Mouse (Mus musculus): ENCODE data around the gene Bptf. TPM values are rescaled to one million over a fixed set of nuclear protein-coding genes. Genes with fewer than 3 reads are reported as not detected.
"Not testable (repeated sequence)": the region's sequence is repeated elsewhere in the genome, so short reads cannot be mapped to it uniquely, and the experiment has no call there.

The Bptf gene
- polyA plus RNA-seq, 1 experiment from 2014 or later, result 28.9 TPM

DNA sequence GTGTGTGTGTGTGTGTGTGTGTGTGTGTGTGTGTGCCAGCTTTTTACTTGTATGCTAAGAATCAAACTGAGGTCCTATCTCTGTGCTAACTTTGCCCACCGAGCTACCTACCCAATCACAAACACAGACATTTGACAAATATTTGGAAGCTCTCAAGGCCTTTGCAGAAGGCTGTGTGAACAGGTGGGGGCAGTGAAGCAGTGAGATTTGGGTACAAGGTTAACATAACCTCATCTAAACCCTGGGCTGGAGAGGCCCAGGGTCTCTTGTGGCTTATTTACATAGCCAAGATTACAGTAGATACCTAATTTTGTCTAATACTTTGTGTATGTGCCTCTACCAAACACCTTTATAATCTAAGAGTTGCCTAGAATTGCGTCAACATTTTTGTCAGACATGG, 10.5 kb upstream of the Bptf start:
- H3K9me3 ChIP-seq (replicated peaks; ENCODE audit: control insufficient read depth, low read length, poor library complexity, severe bottlenecking), result no peaks in the 10 kb centered on the region
- H3K4me2 ChIP-seq (ENCODE audit: low read length), result no peak overlapping the region
- H3K4me3 ChIP-seq (ENCODE audit: low read depth, low read length), result no peak overlapping the region
- WGBS, result 90% methylated on average over 2 of the region's 2 CpGs
- no peaks in the 10 kb centered on the region for H3K36me3 ChIP-seq (ENCODE audit: control insufficient read depth, insufficient read depth, low read length)
- H3K27ac ChIP-seq (ENCODE audit: low read length), result no peak overlapping the region
- H3K27me3 ChIP-seq (ENCODE audit: control insufficient read depth, insufficient read depth, low read depth, low read length), result no peaks in the 10 kb centered on the region
- no peak for ATAC-seq
- no peak overlapping the region for H3K9ac ChIP-seq (ENCODE audit: low read depth, low read length)
- H3K4me1 ChIP-seq (ENCODE audit: control insufficient read depth, insufficient read depth, low read length), result no peaks in the 10 kb centered on the region

DNA sequence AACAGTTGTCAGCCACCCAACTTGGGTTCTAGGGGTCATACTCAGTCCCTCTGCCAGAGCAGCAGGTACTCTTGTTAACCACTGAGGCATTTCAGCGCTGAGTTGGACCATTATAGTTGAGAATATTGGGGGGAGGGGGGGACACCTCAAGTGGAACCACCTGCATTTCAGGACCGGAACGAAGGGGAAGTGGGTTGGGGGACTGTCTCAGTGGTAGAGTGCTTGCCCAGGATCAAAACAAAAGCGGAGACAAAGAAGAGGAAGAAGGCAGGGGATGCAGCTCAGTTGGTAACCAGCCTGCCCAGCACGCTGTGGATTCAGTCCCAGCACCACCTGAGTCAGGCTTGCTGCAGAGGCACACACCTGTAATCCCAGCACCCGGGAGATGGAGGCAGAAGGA, 8.8 kb upstream of the Bptf start:
- no peak for ATAC-seq
- H3K36me3 ChIP-seq (ENCODE audit: control insufficient read depth, insufficient read depth, low read length), result no peaks in the 10 kb centered on the region
- WGBS, result 22% methylated on average over 6 of the region's 6 CpGs

DNA sequence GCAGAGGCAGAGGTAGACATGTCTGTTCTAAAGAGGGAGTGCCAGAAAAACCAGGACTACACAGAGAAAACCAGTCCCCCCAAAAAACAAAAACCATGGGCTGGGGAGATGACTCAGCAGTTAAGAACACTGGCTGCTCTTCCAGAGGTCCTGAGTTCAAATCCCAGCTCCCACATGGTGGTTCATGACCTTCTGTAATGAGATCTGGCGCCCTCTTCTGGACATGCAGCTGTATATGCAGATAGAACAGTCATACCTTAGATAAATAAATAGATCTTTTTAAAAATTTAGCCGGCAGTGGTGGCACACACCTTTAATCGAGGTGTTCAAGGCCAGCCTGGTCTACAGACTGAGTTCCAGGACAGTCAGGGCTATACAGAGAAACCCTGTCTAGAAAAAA, 6.7 kb upstream of the Bptf start:
- H3K4me1 ChIP-seq (ENCODE audit: control insufficient read depth, insufficient read depth, low read length), result no peaks in the 10 kb centered on the region
- no peak overlapping the region for H3K4me2 ChIP-seq (ENCODE audit: low read length)
- H3K9ac ChIP-seq (ENCODE audit: low read depth, low read length), result no peak overlapping the region
- 84% methylated on average over 3 of the region's 3 CpGs for WGBS
- no peaks in the 10 kb centered on the region for H3K36me3 ChIP-seq (ENCODE audit: control insufficient read depth, insufficient read depth, low read length)
- no peaks in the 10 kb centered on the region for H3K27me3 ChIP-seq (ENCODE audit: control insufficient read depth, insufficient read depth, low read depth, low read length)
- ATAC-seq, result no peak
- no peaks in the 10 kb centered on the region for H3K9me3 ChIP-seq (replicated peaks; ENCODE audit: control insufficient read depth, low read length, poor library complexity, severe bottlenecking)
- no peak overlapping the region for H3K4me3 ChIP-seq (ENCODE audit: low read depth, low read length)
- no peak overlapping the region for H3K27ac ChIP-seq (ENCODE audit: low read length)

More for the DNA sequence above, 8.8 kb upstream of the Bptf start:
- no peak overlapping the region for H3K27ac ChIP-seq (ENCODE audit: low read length)
- no peaks in the 10 kb centered on the region for H3K4me1 ChIP-seq (ENCODE audit: control insufficient read depth, insufficient read depth, low read length)
- no peak overlapping the region for H3K4me2 ChIP-seq (ENCODE audit: low read length)
- H3K9me3 ChIP-seq (replicated peaks; ENCODE audit: control insufficient read depth, low read length, poor library complexity, severe bottlenecking), result no peaks in the 10 kb centered on the region
- H3K9ac ChIP-seq (ENCODE audit: low read depth, low read length), result no peak overlapping the region
- H3K4me3 ChIP-seq (ENCODE audit: low read depth, low read length), result no peak overlapping the region
- H3K27me3 ChIP-seq (ENCODE audit: control insufficient read depth, insufficient read depth, low read depth, low read length), result no peaks in the 10 kb centered on the region

- WGBS, result 95% methylated on average over 6 of the region's 6 CpGs
- Histone ChIP-seq H3K4me3 (ENCODE audit: low read depth, low read length) (no peak overlapping the region), H3K36me3 (ENCODE audit: control insufficient read depth, insufficient read depth, low read length) (no peaks in the 10 kb centered on the region), H3K9me3 (replicated peaks; ENCODE audit: control insufficient read depth, low read length, poor library complexity, severe bottlenecking) (no peaks in the 10 kb centered on the region), H3K9ac (ENCODE audit: low read depth, low read length) (no peak overlapping the region), H3K27me3 (ENCODE audit: control insufficient read depth, insufficient read depth, low read depth, low read length) (no peaks in the 10 kb centered on the region), H3K27ac (ENCODE audit: low read length) (no peak overlapping the region), H3K4me1 (ENCODE audit: control insufficient read depth, insufficient read depth, low read length) (peaks cover 2% of the 10 kb centered on the region), H3K4me2 (ENCODE audit: low read length) (no peak overlapping the region)
- ATAC-seq, result no peak
These were observed 5.7 kb upstream of the Bptf start for GRCm38 (mm10) chr11:107137593-107137992.

GRCm38 (mm10) chr11:107136458-107136857, 4.5 kb upstream of the Bptf start:
- ATAC-seq, result not testable (repeated sequence)

GRCm38 (mm10) chr11:107135741-107136140, 3.8 kb upstream of the Bptf start:
- Histone ChIP-seq H3K36me3 (ENCODE audit: control insufficient read depth, insufficient read depth, low read length) (no peaks in the 10 kb centered on the region), H3K27ac (ENCODE audit: low read length) (no peak overlapping the region), H3K4me1 (ENCODE audit: control insufficient read depth, insufficient read depth, low read length) (peaks cover 6% of the 10 kb centered on the region), H3K9ac (ENCODE audit: low read depth, low read length) (no peak overlapping the region), H3K27me3 (ENCODE audit: control insufficient read depth, insufficient read depth, low read depth, low read length) (no peaks in the 10 kb centered on the region), H3K4me3 (ENCODE audit: low read depth, low read length) (no peak overlapping the region), H3K4me2 (ENCODE audit: low read length) (no peak overlapping the region), H3K9me3 (replicated peaks; ENCODE audit: control insufficient read depth, low read length, poor library complexity, severe bottlenecking) (no peaks in the 10 kb centered on the region)
- ATAC-seq, result no peak
- WGBS, result 63% methylated on average over 3 of the region's 3 CpGs

More at GRCm38 (mm10) chr11:107136458-107136857, 4.5 kb upstream of the Bptf start:
- not testable (repeated sequence) for H3K36me3 ChIP-seq (ENCODE audit: control insufficient read depth, insufficient read depth, low read length); H3K4me1 ChIP-seq (ENCODE audit: control insufficient read depth, insufficient read depth, low read length); H3K4me2 ChIP-seq (ENCODE audit: low read length); H3K9ac ChIP-seq (ENCODE audit: low read depth, low read length); H3K27ac ChIP-seq (ENCODE audit: low read length); H3K27me3 ChIP-seq (ENCODE audit: control insufficient read depth, insufficient read depth, low read depth, low read length); H3K9me3 ChIP-seq (replicated peaks; ENCODE audit: control insufficient read depth, low read length, poor library complexity, severe bottlenecking); H3K4me3 ChIP-seq (ENCODE audit: low read depth, low read length)
- WGBS, result 96% methylated on average over 10 of the region's 10 CpGs

- Histone ChIP-seq H3K4me2 (ENCODE audit: low read length) (peak overlapping the region; percentile 92), H3K36me3 (ENCODE audit: control insufficient read depth, insufficient read depth, low read length) (no peaks in the 10 kb centered on the region), H3K4me1 (ENCODE audit: control insufficient read depth, insufficient read depth, low read length) (peaks cover 23% of the 10 kb centered on the region), H3K27ac (ENCODE audit: low read length) (peak overlapping the region; percentile 98), H3K9ac (ENCODE audit: low read depth, low read length) (peak overlapping the region; percentile 98), H3K9me3 (replicated peaks; ENCODE audit: control insufficient read depth, low read length, poor library complexity, severe bottlenecking) (no peaks in the 10 kb centered on the region), H3K27me3 (ENCODE audit: control insufficient read depth, insufficient read depth, low read depth, low read length) (no peaks in the 10 kb centered on the region), H3K4me3 (ENCODE audit: low read depth, low read length) (peak overlapping the region; percentile 92)
- ATAC-seq, result peak; percentile 63
- WGBS, result 0% methylated on average over 16 of the region's 16 CpGs
These were observed 499 bp upstream of the Bptf start for GRCm38 (mm10) chr11:107132426-107132825.

DNA sequence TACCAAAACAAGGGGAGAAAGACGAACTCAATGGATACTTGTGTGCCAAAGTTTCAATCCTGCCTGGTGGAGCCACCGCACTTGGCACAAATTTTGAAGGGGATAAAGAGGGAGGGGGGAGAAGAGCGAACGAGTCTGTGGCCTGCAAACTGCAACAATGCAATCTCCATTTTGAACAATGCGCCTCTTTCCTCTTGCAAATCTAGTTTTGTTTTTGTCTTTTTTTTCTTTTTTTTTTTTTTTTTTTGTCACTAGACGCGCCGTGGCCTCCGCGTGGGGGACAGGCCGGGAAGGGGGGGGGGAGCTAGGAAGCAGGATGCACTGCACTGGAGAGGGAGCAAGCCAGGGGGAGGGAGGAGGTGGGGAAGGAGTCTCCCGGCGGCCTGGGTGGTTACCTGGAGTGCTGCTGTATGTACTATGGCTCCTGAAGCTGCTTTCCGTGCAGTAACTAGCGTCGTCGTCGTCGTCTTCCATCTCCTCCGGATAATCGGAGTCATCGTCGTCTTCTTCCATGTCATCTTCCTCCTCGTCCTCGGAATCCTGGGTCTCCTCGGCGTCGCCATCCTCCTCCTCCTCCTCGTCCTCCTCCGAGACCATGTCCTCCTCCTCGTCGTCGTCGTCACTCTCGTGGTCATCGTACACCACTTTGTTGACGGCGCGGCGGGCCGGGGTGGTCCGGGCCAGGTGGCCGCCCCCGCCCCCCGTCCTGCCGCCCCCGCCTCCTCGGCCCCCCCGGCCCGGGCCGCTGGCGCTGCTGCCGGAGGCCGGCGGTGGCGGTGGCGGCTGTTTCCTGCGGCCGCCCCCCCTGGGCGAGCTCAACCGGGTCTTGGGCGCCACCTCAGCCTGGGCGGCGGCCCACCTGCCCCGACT, 813 bp downstream of the Bptf start:
- Histone ChIP-seq H3K9me3 (replicated peaks; ENCODE audit: control insufficient read depth, low read length, poor library complexity, severe bottlenecking) (no peaks in the 10 kb centered on the region), H3K27me3 (ENCODE audit: control insufficient read depth, insufficient read depth, low read depth, low read length) (no peaks in the 10 kb centered on the region), H3K4me3 (ENCODE audit: low read depth, low read length) (peak overlapping the region; percentile 92), H3K4me2 (ENCODE audit: low read length) (peak overlapping the region; percentile 82), H3K36me3 (ENCODE audit: control insufficient read depth, insufficient read depth, low read length) (no peaks in the 10 kb centered on the region), H3K9ac (ENCODE audit: low read depth, low read length) (peak overlapping the region; percentile 98), H3K4me1 (ENCODE audit: control insufficient read depth, insufficient read depth, low read length) (peaks cover 24% of the 10 kb centered on the region), H3K27ac (ENCODE audit: low read length) (peak overlapping the region; percentile 98)
- ATAC-seq, result peak; percentile 84
- WGBS, result 0% methylated on average over 45 of the region's 65 CpGs

GRCm38 (mm10) chr11:107130221-107130788, 1.6 kb downstream of the Bptf start:
- no peak for ATAC-seq
- no peaks in the 10 kb centered on the region for H3K27me3 ChIP-seq (ENCODE audit: control insufficient read depth, insufficient read depth, low read depth, low read length)
- no peak overlapping the region for H3K27ac ChIP-seq (ENCODE audit: low read length)
- H3K9me3 ChIP-seq (replicated peaks; ENCODE audit: control insufficient read depth, low read length, poor library complexity, severe bottlenecking), result no peaks in the 10 kb centered on the region
- WGBS, result 2% methylated on average over 18 of the region's 18 CpGs
- peaks cover 25% of the 10 kb centered on the region for H3K4me1 ChIP-seq (ENCODE audit: control insufficient read depth, insufficient read depth, low read length)
- H3K4me2 ChIP-seq (ENCODE audit: low read length), result peak overlapping the region; percentile 82
- peak overlapping the region; percentile 92 for H3K4me3 ChIP-seq (ENCODE audit: low read depth, low read length)
- H3K36me3 ChIP-seq (ENCODE audit: control insufficient read depth, insufficient read depth, low read length), result no peaks in the 10 kb centered on the region
- H3K9ac ChIP-seq (ENCODE audit: low read depth, low read length), result peak overlapping the region; percentile 98
